ENCODE assay signal across 25 mouse cellular contexts in the genomic region with DNA sequence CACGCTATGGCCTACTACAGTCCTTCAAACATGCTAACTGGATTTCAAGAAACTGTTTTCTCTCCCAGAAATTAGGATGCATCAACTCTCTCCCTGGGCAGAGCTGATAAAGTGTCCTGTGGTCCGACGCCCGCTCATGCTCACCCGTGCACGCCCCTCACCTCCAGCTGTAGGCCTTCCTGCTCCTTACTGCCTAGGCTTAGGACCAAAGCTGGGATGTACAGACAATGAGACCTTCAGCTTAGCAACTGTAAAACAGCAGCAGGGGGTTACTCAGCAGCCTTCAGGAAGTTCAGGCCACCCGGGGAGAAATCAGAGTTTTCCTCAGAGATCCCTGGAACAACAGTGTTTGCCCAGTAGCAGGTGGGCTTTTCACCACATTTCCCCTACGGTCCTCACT. TPM values are rescaled to one million over a fixed set of nuclear protein-coding genes. Genes with fewer than 3 reads are reported as not detected.
DNase-seq lines count a peak whose midpoint lies in the region; ATAC-seq lines count a peak whose summit lies in the region.
"Had no signal": no experiment of that assay in that cellular context is flagged by ENCODE, and none has a peak within 500 bp of the region (broad histone marks: within the 10 kb centered on the region; RNA-seq: fewer than 3 reads in every experiment).

No protein-coding gene starts in this region.

- no peaks in the 10 kb centered on the region for H3K27me3 ChIP-seq in midbrain, embryonic 10.5 days (ENCODE audit: low read depth, poor library complexity, severe bottlenecking)
- H3K27me3 ChIP-seq in midbrain, embryonic 14.5 days (ENCODE audit: control insufficient read depth, insufficient read depth, low read length) = no peaks in the 10 kb centered on the region
- H3K27me3 ChIP-seq in limb, embryonic 10.5 days (ENCODE audit: low read depth, poor library complexity, severe bottlenecking) = no peaks in the 10 kb centered on the region
- H3K27me3 ChIP-seq: embryonic facial prominence, embryonic 13.5 days; embryonic facial prominence, embryonic 15.5 days; forebrain, embryonic 12.5 days had no signal

- no peak overlapping the region for H3K4me2 ChIP-seq in midbrain, embryonic 14.5 days (ENCODE audit: low read length)
- H3K4me2 ChIP-seq: embryonic facial prominence, embryonic 13.5 days; embryonic facial prominence, embryonic 15.5 days; forebrain, embryonic 12.5 days had no signal

- no peak for ATAC-seq in midbrain, embryonic 14.5 days (ENCODE audit: low FRiP score, low TSS enrichment)
- ATAC-seq in inflammation-experienced regulatory T-cells, adult 6 months = no peak
- ATAC-seq: activated CD4-positive, CD25-positive, alpha-beta regulatory T cell, adult 4 months; forebrain, embryonic 14.5 days; forebrain, embryonic 16.5 days had no signal

- WGBS in midbrain, embryonic 10.5 days = 20% methylated on average over 8 of the region's 8 CpGs
- WGBS in midbrain, embryonic 14.5 days = 27% methylated on average over 8 of the region's 8 CpGs
- WGBS in limb, embryonic 10.5 days = 31% methylated on average over 8 of the region's 8 CpGs

- H3K27ac ChIP-seq in midbrain, embryonic 10.5 days (replicated peaks) = 0 out of 2 replicates have a peak overlapping the region, but pooled peaks have one; percentile 25
- H3K27ac ChIP-seq in midbrain, embryonic 14.5 days (replicated peaks; ENCODE audit: low read depth, low read length) = no peak overlapping the region
- H3K27ac ChIP-seq in limb, embryonic 10.5 days = no peak overlapping the region
- H3K27ac ChIP-seq: embryonic facial prominence, embryonic 13.5 days; embryonic facial prominence, embryonic 15.5 days; forebrain, embryonic 10.5 days; forebrain, embryonic 12.5 days had no signal

- H3K9ac ChIP-seq in midbrain, embryonic 14.5 days (replicated peaks; ENCODE audit: low read length) = no peak overlapping the region
- H3K9ac ChIP-seq: embryonic facial prominence, embryonic 13.5 days; embryonic facial prominence, embryonic 15.5 days; forebrain, embryonic 12.5 days had no signal

- no peak overlapping the region for H3K4me3 ChIP-seq in midbrain, embryonic 10.5 days
- no peak overlapping the region for H3K4me3 ChIP-seq in midbrain, embryonic 14.5 days (replicated peaks; ENCODE audit: low read depth, low read length)
- no peak overlapping the region for H3K4me3 ChIP-seq in limb, embryonic 10.5 days
- H3K4me3 ChIP-seq: embryonic facial prominence, embryonic 13.5 days; embryonic facial prominence, embryonic 15.5 days; erythroblast, embryonic 14.5 days; forebrain, embryonic 10.5 days; forebrain, embryonic 12.5 days had no signal

- no peaks in the 10 kb centered on the region for H3K9me3 ChIP-seq in midbrain, embryonic 10.5 days (replicated peaks)
- no peaks in the 10 kb centered on the region for H3K9me3 ChIP-seq in midbrain, embryonic 14.5 days (ENCODE audit: control insufficient read depth, low read length)
- no peaks in the 10 kb centered on the region for H3K9me3 ChIP-seq in limb, embryonic 10.5 days (replicated peaks)
- H3K9me3 ChIP-seq: embryonic facial prominence, embryonic 13.5 days; embryonic facial prominence, embryonic 15.5 days; forebrain, embryonic 10.5 days; forebrain, embryonic 12.5 days had no signal

- peaks cover 15% of the 10 kb centered on the region for H3K4me1 ChIP-seq in midbrain, embryonic 10.5 days
- H3K4me1 ChIP-seq in midbrain, embryonic 14.5 days (ENCODE audit: control insufficient read depth, insufficient read depth, low read length) = 0 out of 2 replicates have a peak, but pooled peaks cover 2% of the 10 kb centered on the region
- peaks cover 7% of the 10 kb centered on the region; the same call in 1 of the 2 replicates for H3K4me1 ChIP-seq in limb, embryonic 10.5 days
- H3K4me1 ChIP-seq: embryonic facial prominence, embryonic 15.5 days had no signal

- DNase-seq in midbrain, embryonic 10.5 days (ENCODE audit: low spot score) = no peak
- no peak for DNase-seq in midbrain, embryonic 14.5 days
- DNase-seq in ES-CJ7 (ENCODE audit: low read depth, low spot score) (peak; percentile 25), MEL-GATA-1-ER (ENCODE audit: extremely low read depth, low read depth) (peak; percentile 28)
- DNase-seq in limb, embryonic 10.5 days (ENCODE audit: low spot score) = no peak
- no peak for DNase-seq in urinary bladder, postnatal 10 days (ENCODE audit: low spot score)
- DNase-seq: adrenal gland, adult 8-10 months; adrenal gland, postnatal 14 days; adrenal gland, postnatal 36 days; cerebellum, adult 11-12 months; cerebellum, adult 2 months; cerebellum, adult 9-11 months; cerebellum, postnatal 14 days; cerebellum, postnatal 36 days; embryo, embryonic 11 days had no signal

- no peaks in the 10 kb centered on the region for H3K36me3 ChIP-seq in midbrain, embryonic 10.5 days
- no peaks in the 10 kb centered on the region for H3K36me3 ChIP-seq in midbrain, embryonic 14.5 days (ENCODE audit: control insufficient read depth, insufficient read depth, low read length)
- H3K36me3 ChIP-seq in limb, embryonic 10.5 days = no peaks in the 10 kb centered on the region
- H3K36me3 ChIP-seq: embryonic facial prominence, embryonic 13.5 days; embryonic facial prominence, embryonic 15.5 days; forebrain, embryonic 10.5 days; forebrain, embryonic 12.5 days; G1E had no signal

RNA-seq across cellular contexts. Expression of a gene that starts 37.1 kb away (rescaled TPM):
- polyA plus RNA-seq in midbrain, embryonic 10.5 days (2016; fragmentation: Nextera tagmentation; extraction: Ambion mirVana) = 0.17 TPM in 2 replicates
- polyA plus RNA-seq in midbrain, embryonic 14.5 days (2014; fragmentation: Nextera tagmentation; extraction: Ambion mirVana) = 0.67 and 0.70 TPM in 2 replicates
- polyA plus RNA-seq in limb, embryonic 10.5 days (2016; fragmentation: Nextera tagmentation; extraction: Ambion mirVana) = not detected in 2 replicates
- polyA plus RNA-seq in inflammation-experienced regulatory T-cells, adult 6 months (2017; shearing (Covaris generic)) = not detected
- polyA plus RNA-seq: activated CD4-positive, CD25-positive, alpha-beta regulatory T cell, adult 4 months; embryonic facial prominence, embryonic 13.5 days; G1E had no signal

Comparison
In these comparisons a context has a peak if more than half of its experiments do, and no peak if none do; other contexts are left out.
1. DNase-seq: peak in ES-CJ7 (single experiment) and MEL-GATA-1-ER (single experiment); none in midbrain, embryonic 10.5 days (single experiment), midbrain, embryonic 14.5 days (single experiment), limb, embryonic 10.5 days (single experiment) and urinary bladder, postnatal 10 days (single experiment).